Mouse (Mus musculus) hindbrain, postnatal 0 days (tissue): Measurements from ENCODE around the gene Gna15. TPM values are rescaled to one million over a fixed set of nuclear protein-coding genes. Genes with fewer than 3 reads are reported as not detected.

Source experiments
- ATAC-seq: fragments of 200-750 bp; cut with Nextera tagmentation; 2 replicates; pipeline ENCODE4 v1.8.0; 2017; ENCODE audit warnings: mild to moderate bottlenecking, moderate TSS enrichment, moderate library complexity
- DNase-seq: peaks from one replicate; pipeline ENCODE4 v3.0.0-alpha.2; 2015; ENCODE audit warnings: low spot score
- H3K27ac ChIP-seq: fragments of 300-500 bp; sonication (generic); 2 replicates; pipeline ENCODE4 v1.5.1; 2014; ENCODE audit warnings: mild to moderate bottlenecking
- H3K27me3 ChIP-seq: fragments of 300-500 bp; sonication (generic); 2 replicates; pipeline ENCODE4 v1.6.1; 2014; ENCODE audit warnings: low read length, mixed read lengths; ENCODE audit not compliant: insufficient read depth
- H3K36me3 ChIP-seq: fragments of 300-500 bp; sonication (generic); 2 replicates; pipeline ENCODE4 v1.6.1; 2014; ENCODE audit warnings: low read length, mixed read lengths; ENCODE audit not compliant: insufficient read depth
- H3K4me1 ChIP-seq: fragments of 300-500 bp; sonication (generic); 2 replicates; pipeline ENCODE4 v1.6.1; 2014; ENCODE audit warnings: antibody characterized with exemption, low read length, mixed read lengths; ENCODE audit not compliant: insufficient read depth
- H3K4me2 ChIP-seq: fragments of 300-500 bp; sonication (generic); 2 replicates; pipeline ENCODE4 v1.6.1; 2014; ENCODE audit warnings: low read depth, mild to moderate bottlenecking, low read length, moderate library complexity, mixed read lengths
- H3K4me3 ChIP-seq: fragments of 300-500 bp; sonication (generic); 2 replicates; pipeline ENCODE4 v1.5.1; 2014; ENCODE audit warnings: low read length
- H3K9ac ChIP-seq: fragments of 300-500 bp; sonication (generic); replicated peaks from 2 replicates; pipeline ENCODE4 v1.6.1; 2014; ENCODE audit warnings: mild to moderate bottlenecking, low read length, moderate library complexity, mixed read lengths
- H3K9me3 ChIP-seq: fragments of 300-500 bp; sonication (generic); 2 replicates; pipeline ENCODE4 v1.6.1; 2016; ENCODE audit warnings: low read length, mixed read lengths
- CTCF ChIP-seq: IDR thresholded peaks from 2 replicates; pipeline ENCODE4 v1.5.1; 2016; ENCODE audit warnings: antibody characterized with exemption, control low read depth, low read depth
- WGBS: fragments of 180-500 bp; shearing (Covaris S2); extraction: QIAGEN DNeasy Blood & Tissue Kit; methylation state at CpG from one replicate; pipeline ENCODE4 v1.1.7; 2014; 5-methylcytosine and 5-hydroxymethylcytosine counted together
- polyA plus RNA-seq: library from polyadenylated mRNA; unstranded; fragments of >200 nt; fragmentation: Nextera tagmentation; extraction: Ambion mirVana; gene quantifications from 2 replicates; pipeline ENCODE4 v1.2.1, GENCODE M21; 2015
- total RNA-seq: library from RNA; depleted of rRNA; stranded (reverse); fragments of >200 nt; gene quantifications from 2 replicates; pipeline ENCODE4 v1.2.3, GENCODE M21; 2014

Gene Gna15
- total and polyA plus RNA-seq, 2 experiments from 2014 or later: 1.2 to 2.5 TPM

DNA sequence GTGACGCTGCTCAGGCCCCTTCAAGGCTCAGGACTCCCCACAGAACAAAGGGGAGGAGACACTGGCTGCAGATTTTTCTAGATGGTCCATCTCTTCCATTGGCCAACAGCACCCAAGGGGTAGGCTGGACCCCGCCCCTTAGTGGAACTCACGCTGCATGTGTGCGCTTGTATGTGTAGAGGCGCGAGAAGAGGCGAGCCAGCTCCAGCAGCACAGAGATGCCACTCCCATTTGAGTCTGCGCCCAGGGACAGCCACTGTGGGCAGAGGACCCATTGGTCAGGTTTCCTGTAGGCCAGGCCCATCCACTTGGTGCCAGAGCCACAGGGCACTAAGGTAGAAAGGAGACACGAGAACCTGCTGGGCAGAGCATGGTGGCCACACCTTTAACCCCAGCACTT lies 33.0 kb downstream of the Gna15 start:
- ATAC-seq (no peak), DNase-seq (no peak)
- no peak overlapping the region for H3K4me2 ChIP-seq
- no peak overlapping the region for H3K4me3 ChIP-seq
- no peak overlapping the region for H3K27ac ChIP-seq
- H3K9me3 ChIP-seq: no peaks in the 10 kb centered on the region
- H3K9ac ChIP-seq: no peak overlapping the region
- H3K27me3 ChIP-seq: no peaks in the 10 kb centered on the region
- peaks cover 58% of the 10 kb centered on the region for H3K36me3 ChIP-seq
- 97% methylated on average over 9 of the region's 9 CpGs for WGBS
- TF ChIP-seq CTCF: no peak
- H3K4me1 ChIP-seq: peaks cover 10% of the 10 kb centered on the region

- Histone ChIP-seq H3K36me3 (peaks cover 58% of the 10 kb centered on the region), H3K9ac (no peak overlapping the region), H3K27me3 (no peaks in the 10 kb centered on the region), H3K4me3 (no peak overlapping the region), H3K4me2 (no peak overlapping the region), H3K27ac (no peak overlapping the region), H3K9me3 (no peaks in the 10 kb centered on the region), H3K4me1 (peaks cover 5% of the 10 kb centered on the region)
- ATAC-seq: no peak
- 80% methylated on average over 14 of the region's 14 CpGs for WGBS
- no peak for DNase-seq
- TF ChIP-seq CTCF: no peak
Observed at GRCm38 (mm10) chr10:81489941-81490340, 34.1 kb downstream of the Gna15 start.

DNA sequence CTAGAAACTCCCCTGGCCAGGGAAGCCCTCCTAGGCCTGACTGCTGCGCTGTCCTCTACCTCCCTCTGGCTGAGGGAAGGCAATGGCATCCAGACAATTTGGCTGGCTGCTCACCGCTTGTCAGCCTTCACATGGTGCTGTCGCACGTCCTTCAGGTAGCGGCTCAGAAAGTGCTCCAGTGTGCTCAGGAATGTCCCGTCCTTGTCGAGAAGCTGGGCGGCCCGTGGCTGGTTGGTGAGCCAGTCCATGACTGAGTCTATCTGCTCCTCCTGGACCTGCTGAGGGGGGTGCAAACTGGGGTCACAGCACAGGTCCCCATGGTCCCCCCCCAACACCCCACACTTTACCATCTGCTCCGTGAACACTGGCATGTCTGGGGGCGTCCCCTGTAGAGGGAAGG lies 35.9 kb downstream of the Gna15 start:
- peaks cover 58% of the 10 kb centered on the region for H3K36me3 ChIP-seq
- DNase-seq: no peak
- WGBS: 85% methylated on average over 11 of the region's 11 CpGs

DNA sequence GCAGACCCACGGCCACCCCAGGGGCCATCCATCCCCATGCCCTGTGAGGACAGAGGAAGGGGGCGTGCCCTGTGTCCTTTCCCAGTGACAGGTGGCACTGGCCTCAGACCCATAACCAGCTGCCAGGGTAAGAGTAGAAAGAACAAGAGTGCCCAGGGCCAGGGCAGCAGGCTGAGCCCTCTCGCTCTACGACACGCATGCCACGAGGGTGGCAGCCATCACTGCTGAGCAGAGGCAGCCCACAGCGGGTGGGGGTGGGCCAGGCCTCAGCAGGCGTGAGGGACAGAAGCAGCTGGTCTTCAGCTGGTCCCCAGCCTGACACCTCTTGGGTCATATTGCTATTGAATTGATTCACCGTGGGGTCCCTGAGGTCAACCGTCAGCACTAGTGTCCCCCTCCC lies 37.5 kb downstream of the Gna15 start:
- no peaks in the 10 kb centered on the region for H3K27me3 ChIP-seq
- H3K27ac ChIP-seq: no peak overlapping the region
- DNase-seq: no peak
- H3K9ac ChIP-seq: no peak overlapping the region
- no peak for ATAC-seq
- peaks cover 45% of the 10 kb centered on the region for H3K36me3 ChIP-seq
- no peaks in the 10 kb centered on the region for H3K4me1 ChIP-seq
- no peaks in the 10 kb centered on the region for H3K9me3 ChIP-seq
- TF ChIP-seq CTCF: no peak
- H3K4me2 ChIP-seq: no peak overlapping the region
- no peak overlapping the region for H3K4me3 ChIP-seq
- WGBS: 73% methylated on average over 10 of the region's 10 CpGs

More for the DNA sequence above, 35.9 kb downstream of the Gna15 start:
- H3K27me3 ChIP-seq: no peaks in the 10 kb centered on the region
- H3K4me1 ChIP-seq: no peaks in the 10 kb centered on the region
- ATAC-seq: no peak
- no peak overlapping the region for H3K9ac ChIP-seq
- TF ChIP-seq CTCF: 0 out of 2 replicates have a peak, but pooled peaks have one; percentile 2
- H3K27ac ChIP-seq: no peak overlapping the region
- H3K4me2 ChIP-seq: no peak overlapping the region
- H3K9me3 ChIP-seq: no peaks in the 10 kb centered on the region
- H3K4me3 ChIP-seq: no peak overlapping the region

DNA sequence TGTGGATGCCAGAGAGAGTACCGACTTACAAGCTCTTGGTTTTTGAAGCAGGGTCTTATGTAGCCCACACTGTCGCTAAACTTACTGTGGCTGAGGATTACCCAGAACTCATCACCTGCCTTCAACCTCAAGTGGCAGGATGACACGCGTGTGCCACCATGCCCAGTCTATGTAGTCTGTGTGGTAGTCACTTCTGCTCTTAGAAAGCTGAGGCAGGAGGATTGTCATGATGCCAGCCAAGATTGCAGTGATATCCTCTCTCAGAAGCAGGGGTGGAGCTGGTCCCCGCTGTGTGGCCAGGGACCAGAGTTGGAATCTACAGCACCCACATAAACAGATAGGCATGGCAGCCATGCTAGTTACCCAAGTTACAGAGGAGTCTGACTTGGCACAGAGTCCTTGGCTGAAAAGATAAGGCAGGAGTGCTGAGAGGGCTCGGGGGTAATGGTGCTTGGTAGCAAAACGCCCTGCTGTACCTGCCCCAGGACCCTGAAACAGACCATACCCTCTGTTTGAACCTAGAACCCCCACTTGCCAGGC lies 38.5 kb downstream of the Gna15 start:
- no peak overlapping the region for H3K27ac ChIP-seq
- DNase-seq: no peak

GRCm38 (mm10) chr10:81485060-81485449 lies 39.0 kb downstream of the Gna15 start:
- Histone ChIP-seq H3K4me2 (no peak overlapping the region), H3K27me3 (no peaks in the 10 kb centered on the region), H3K27ac (peak overlapping the region; percentile 66; the same call in 1 of the 2 replicates), H3K9me3 (no peaks in the 10 kb centered on the region), H3K4me1 (0 out of 2 replicates have a peak, but pooled peaks cover 5% of the 10 kb centered on the region), H3K9ac (no peak overlapping the region), H3K4me3 (no peak overlapping the region), H3K36me3 (peaks cover 31% of the 10 kb centered on the region)
- 18% methylated on average over 2 of the region's 2 CpGs for WGBS
- ATAC-seq (no peak), DNase-seq (peak; percentile 49)
- TF ChIP-seq CTCF: no peak

More for the DNA sequence above, 38.5 kb downstream of the Gna15 start:
- Histone ChIP-seq H3K9me3 (no peaks in the 10 kb centered on the region), H3K27me3 (no peaks in the 10 kb centered on the region), H3K4me1 (0 out of 2 replicates have a peak, but pooled peaks cover 1% of the 10 kb centered on the region), H3K9ac (no peak overlapping the region), H3K36me3 (peaks cover 36% of the 10 kb centered on the region), H3K4me3 (no peak overlapping the region), H3K4me2 (no peak overlapping the region)
- no peak for TF ChIP-seq CTCF
- ATAC-seq: no peak
- WGBS: 78% methylated on average over 7 of the region's 7 CpGs

DNA sequence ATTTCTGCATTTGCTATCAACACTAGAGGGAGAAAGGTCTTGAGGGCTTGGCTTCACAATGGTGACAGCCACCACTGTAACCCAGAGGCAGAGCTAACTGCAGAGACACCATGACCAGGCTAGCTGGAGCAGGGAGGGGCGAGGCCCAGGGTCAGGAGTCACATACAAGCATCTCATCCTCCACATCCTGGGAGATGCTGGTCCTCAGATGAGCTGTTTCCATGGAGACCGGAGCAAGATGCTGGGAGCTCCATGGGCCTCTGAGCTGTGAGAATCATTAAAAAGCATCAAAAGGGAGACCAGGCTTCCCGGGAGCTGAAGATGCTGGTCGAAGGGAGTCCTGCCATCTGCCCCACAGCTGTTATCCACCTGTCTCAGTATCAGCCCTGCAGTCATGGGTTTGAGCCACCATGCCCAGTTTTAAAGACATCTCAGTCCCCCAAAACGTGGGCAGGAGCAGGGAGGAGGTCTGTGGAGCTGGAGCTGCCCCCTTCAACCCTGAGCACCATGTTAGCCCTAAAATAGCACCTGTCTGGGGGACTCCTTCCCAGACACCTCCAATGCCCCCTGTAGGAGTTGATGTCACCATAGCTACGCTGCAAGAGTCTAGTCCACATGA lies 39.5 kb downstream of the Gna15 start:
- no peaks in the 10 kb centered on the region for H3K27me3 ChIP-seq
- H3K4me3 ChIP-seq: no peak overlapping the region
- peak; percentile 44 for DNase-seq
- peaks cover 26% of the 10 kb centered on the region for H3K36me3 ChIP-seq
- H3K27ac ChIP-seq: peak overlapping the region; percentile 66
- H3K4me2 ChIP-seq: no peak overlapping the region
- ATAC-seq: no peak
- WGBS: 41% methylated on average over 6 of the region's 6 CpGs
- TF ChIP-seq CTCF: no peak
- no peak overlapping the region; the same call in 1 of the 2 replicates for H3K9ac ChIP-seq
- 0 out of 2 replicates have a peak, but pooled peaks cover 5% of the 10 kb centered on the region for H3K4me1 ChIP-seq
- H3K9me3 ChIP-seq: no peaks in the 10 kb centered on the region
